Mouse (Mus musculus) ES-Bruce4 (cell line): ENCODE data around the gene Notch2. TPM values are rescaled to one million over a fixed set of nuclear protein-coding genes. Genes with fewer than 3 reads are reported as not detected.

ENCODE experiments used
- H3K27ac ChIP-seq: 2 replicates; pipeline ENCODE4 v1.5.1; 2012; ENCODE audit warnings: low read length, inconsistent platforms; ENCODE audit not compliant: insufficient read depth
- H3K27me3 ChIP-seq: 2 replicates; pipeline ENCODE4 v1.6.1; 2012; ENCODE audit warnings: mild to moderate bottlenecking, low read length, inconsistent platforms; ENCODE audit not compliant: control insufficient read depth, poor library complexity, insufficient read depth, severe bottlenecking
- H3K36me3 ChIP-seq: 2 replicates; pipeline ENCODE4 v1.6.1; 2012; ENCODE audit warnings: inconsistent platforms, mild to moderate bottlenecking, low read length, moderate library complexity; ENCODE audit not compliant: control insufficient read depth, poor library complexity, insufficient read depth, severe bottlenecking
- H3K4me1 ChIP-seq: one replicate; pipeline ENCODE4 v1.8.1; 2011; ENCODE audit warnings: low read length; ENCODE audit not compliant: control insufficient read depth, insufficient read depth
- H3K4me3 ChIP-seq: 2 replicates; pipeline ENCODE4 v1.5.1; 2011; ENCODE audit warnings: low read depth, mild to moderate bottlenecking, low read length
- H3K9ac ChIP-seq: 2 replicates; pipeline ENCODE4 v1.6.1; 2012; ENCODE audit warnings: low read depth, mild to moderate bottlenecking, inconsistent platforms; ENCODE audit not compliant: poor library complexity, severe bottlenecking
- H3K9me3 ChIP-seq: replicated peaks from 2 replicates; pipeline ENCODE4 v1.6.1; 2012; ENCODE audit warnings: mild to moderate bottlenecking, low read length, inconsistent platforms; ENCODE audit not compliant: control insufficient read depth, poor library complexity, insufficient read depth, severe bottlenecking
- CTCF ChIP-seq: IDR thresholded peaks from one replicate; pipeline ENCODE4 v1.8.1; 2011; ENCODE audit warnings: low read depth, low read length
- EP300 ChIP-seq: IDR thresholded peaks from 2 replicates; pipeline ENCODE4 v1.6.1; 2011; ENCODE audit warnings: low read depth, low read length; ENCODE audit not compliant: insufficient read depth
- POLR2A ChIP-seq: IDR thresholded peaks from one replicate; pipeline ENCODE4 v1.8.1; 2011; ENCODE audit warnings: low read length; ENCODE audit not compliant: insufficient read depth
- polyA plus RNA-seq: library from polyadenylated mRNA; stranded (reverse); fragments of >200 nt; gene quantifications from 2 replicates; pipeline ENCODE4 v1.2.4, GENCODE M21; 2011; ENCODE audit warnings: low read depth; ENCODE audit not compliant: missing spikeins, insufficient read depth, insufficient read length

The Notch2 gene
- polyA plus RNA-seq, 1 experiment = 23.2 TPM

- no peaks in the 10 kb centered on the region for H3K9me3 ChIP-seq
- no peaks in the 10 kb centered on the region for H3K4me1 ChIP-seq
- H3K27me3 ChIP-seq = no peaks in the 10 kb centered on the region; the same call in 1 of the 2 replicates
- TF ChIP-seq EP300 (no peak), CTCF (no peak), POLR2A (no peak)
- H3K4me3 ChIP-seq = no peak overlapping the region
- no peak overlapping the region for H3K9ac ChIP-seq
- no peaks in the 10 kb centered on the region for H3K36me3 ChIP-seq
- no peak overlapping the region for H3K27ac ChIP-seq
Observed at GRCm38 (mm10) chr3:98003558-98003957, 9.8 kb upstream of the Notch2 start.

GRCm38 (mm10) chr3:98004231-98004630, 9.1 kb upstream of the Notch2 start:
- H3K36me3 ChIP-seq = no peaks in the 10 kb centered on the region
- no peaks in the 10 kb centered on the region; the same call in 1 of the 2 replicates for H3K27me3 ChIP-seq
- no peaks in the 10 kb centered on the region for H3K4me1 ChIP-seq
- no peak for TF ChIP-seq EP300
- no peak for TF ChIP-seq POLR2A
- H3K9me3 ChIP-seq = no peaks in the 10 kb centered on the region
- H3K9ac ChIP-seq = no peak overlapping the region
- no peak overlapping the region for H3K27ac ChIP-seq
- no peak overlapping the region for H3K4me3 ChIP-seq

GRCm38 (mm10) chr3:98005306-98005705, 8.0 kb upstream of the Notch2 start:
- Histone ChIP-seq H3K4me3 (no peak overlapping the region), H3K4me1 (no peaks in the 10 kb centered on the region), H3K27ac (no peak overlapping the region), H3K9me3 (no peaks in the 10 kb centered on the region), H3K36me3 (no peaks in the 10 kb centered on the region), H3K9ac (no peak overlapping the region), H3K27me3 (no peaks in the 10 kb centered on the region)
- TF ChIP-seq EP300 = no peak
- TF ChIP-seq CTCF = no peak
- no peak for TF ChIP-seq POLR2A

- Histone ChIP-seq H3K27ac (no peak overlapping the region), H3K4me3 (no peak overlapping the region), H3K27me3 (no peaks in the 10 kb centered on the region), H3K9ac (no peak overlapping the region), H3K4me1 (no peaks in the 10 kb centered on the region), H3K36me3 (no peaks in the 10 kb centered on the region), H3K9me3 (no peaks in the 10 kb centered on the region)
- TF ChIP-seq EP300 (no peak), POLR2A (no peak), CTCF (no peak)
Observed at GRCm38 (mm10) chr3:98006046-98006691, 7.2 kb upstream of the Notch2 start.

GRCm38 (mm10) chr3:98006973-98007372, 6.4 kb upstream of the Notch2 start:
- H3K4me1 ChIP-seq = no peaks in the 10 kb centered on the region
- H3K27ac ChIP-seq = no peak overlapping the region
- no peak overlapping the region for H3K9ac ChIP-seq
- H3K4me3 ChIP-seq = no peak overlapping the region
- H3K9me3 ChIP-seq = no peaks in the 10 kb centered on the region
- TF ChIP-seq EP300 (no peak), CTCF (no peak), POLR2A (no peak)
- H3K27me3 ChIP-seq = no peaks in the 10 kb centered on the region
- H3K36me3 ChIP-seq = no peaks in the 10 kb centered on the region

GRCm38 (mm10) chr3:98008143-98008542, 5.2 kb upstream of the Notch2 start:
- Histone ChIP-seq H3K9me3 (no peaks in the 10 kb centered on the region), H3K4me3 (no peak overlapping the region), H3K4me1 (no peaks in the 10 kb centered on the region), H3K9ac (no peak overlapping the region), H3K27me3 (no peaks in the 10 kb centered on the region), H3K36me3 (no peaks in the 10 kb centered on the region), H3K27ac (no peak overlapping the region)
- no peak for TF ChIP-seq POLR2A
- TF ChIP-seq CTCF = no peak
- TF ChIP-seq EP300 = no peak
